Mouse (Mus musculus) thymus, postnatal 14 days (tissue): ENCODE data around the gene Lin52.

ENCODE experiments used
- DNase-seq: peaks from one replicate; pipeline ENCODE4 v3.0.0; 2021

Lin52 gene

GRCm38 (mm10) chr12:84478937-84479336, 27.7 kb downstream of the Lin52 start:
- no peak for DNase-seq

GRCm38 (mm10) chr12:84481251-84481650, 30.0 kb downstream of the Lin52 start:
- no peak for DNase-seq

GRCm38 (mm10) chr12:84482778-84483585, 31.8 kb downstream of the Lin52 start:
- no peak for DNase-seq

- DNase-seq: no peak
These were observed 36.3 kb downstream of the Lin52 start for GRCm38 (mm10) chr12:84487324-84488056.

- DNase-seq: no peak
These were observed 45.6 kb downstream of the Lin52 start for GRCm38 (mm10) chr12:84496795-84497194.

GRCm38 (mm10) chr12:84500528-84501263, 49.5 kb downstream of the Lin52 start:
- no peak for DNase-seq

- DNase-seq: no peak
These were observed 50.1 kb downstream of the Lin52 start for GRCm38 (mm10) chr12:84501278-84501677.

GRCm38 (mm10) chr12:84506856-84507255, 55.6 kb downstream of the Lin52 start:
- no peak for DNase-seq

- no peak for DNase-seq
These were observed 60.8 kb downstream of the Lin52 start for GRCm38 (mm10) chr12:84512016-84512415.

GRCm38 (mm10) chr12:84515486-84515885, 64.3 kb downstream of the Lin52 start:
- DNase-seq: no peak

GRCm38 (mm10) chr12:84516642-84517041, 65.4 kb downstream of the Lin52 start:
- no peak for DNase-seq

GRCm38 (mm10) chr12:84518018-84518417, 66.8 kb downstream of the Lin52 start:
- DNase-seq: no peak

GRCm38 (mm10) chr12:84523728-84524127, 72.5 kb downstream of the Lin52 start:
- DNase-seq: no peak

GRCm38 (mm10) chr12:84524147-84525050, 73.2 kb downstream of the Lin52 start:
- DNase-seq: no peak

GRCm38 (mm10) chr12:84525422-84525821, 74.2 kb downstream of the Lin52 start:
- DNase-seq: peak; percentile 26

- no peak for DNase-seq
These were observed 79.2 kb downstream of the Lin52 start for GRCm38 (mm10) chr12:84530426-84530825.

GRCm38 (mm10) chr12:84531906-84532829, 80.9 kb downstream of the Lin52 start:
- no peak for DNase-seq

- no peak for DNase-seq
These were observed 81.6 kb downstream of the Lin52 start for GRCm38 (mm10) chr12:84532830-84533199.

- DNase-seq: no peak
These were observed 82.7 kb downstream of the Lin52 start for GRCm38 (mm10) chr12:84533706-84534486.

GRCm38 (mm10) chr12:84539537-84539936, 88.3 kb downstream of the Lin52 start:
- peak; percentile 44 for DNase-seq
